Mouse (Mus musculus): ENCODE data around the gene Ublcp1. TPM values are rescaled to one million over a fixed set of nuclear protein-coding genes. Genes with fewer than 3 reads are reported as not detected.

Gene Ublcp1
- 0.53 and 0.54 TPM in 2 replicates for polyA plus RNA-seq (2012)

DNA sequence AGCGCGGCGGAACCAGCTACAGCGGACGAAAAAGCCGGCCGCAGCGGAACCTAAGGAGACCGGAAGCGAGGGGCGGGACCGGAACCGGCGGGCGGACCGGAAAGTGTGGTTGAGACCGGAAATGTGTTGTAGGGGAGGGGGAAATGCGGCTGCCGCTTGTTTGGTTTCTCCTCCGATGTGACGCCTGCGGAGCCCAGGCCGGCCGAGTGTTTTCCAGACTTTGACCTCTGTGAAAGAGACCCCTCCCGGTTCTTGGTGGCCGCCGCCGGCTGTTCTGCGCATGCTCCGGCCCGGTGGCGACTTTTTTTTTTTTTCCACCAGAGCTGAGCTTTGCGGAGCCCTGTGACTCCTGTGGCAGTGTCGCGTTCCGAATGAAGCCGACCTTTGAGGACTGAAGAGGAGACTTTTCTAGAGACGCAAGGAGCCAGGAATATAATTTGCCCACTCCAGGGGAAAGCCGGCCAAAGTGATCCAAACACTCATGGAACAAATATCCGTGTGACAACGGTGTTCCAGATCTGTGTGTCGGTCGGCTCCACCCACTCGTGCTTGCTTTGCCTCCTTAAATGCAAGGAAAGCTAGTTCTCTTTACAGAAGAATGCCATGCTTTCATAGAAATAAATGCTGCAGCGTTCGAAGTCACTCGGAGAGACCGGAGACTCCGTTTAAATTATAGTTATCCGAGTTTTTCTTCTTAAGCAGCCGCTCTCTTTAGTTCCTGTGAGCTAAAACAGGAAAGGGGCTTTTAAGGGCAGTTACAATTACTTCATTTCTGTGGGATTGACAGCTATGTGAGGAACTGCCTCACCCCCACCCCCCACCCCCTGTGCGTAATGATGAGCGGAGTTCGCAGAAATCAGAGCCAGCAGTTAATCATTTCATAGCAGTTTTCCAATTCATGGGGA lies at the start of gene Ublcp1:
Gene Ublcp1 (minus strand): TSS at position 67 of the 905 bp plus-strand sequence.
- TF ChIP-seq GATA1 (IDR thresholded peaks at IDR 0.05; ENCODE audit: low read length) (no peak), TAL1 (IDR thresholded peaks at IDR 0.05; ENCODE audit: low read length) (no peak)
- H3K4me1 ChIP-seq (ENCODE audit: control insufficient read depth): peaks cover 55% of the 10 kb centered on the region
- no peaks in the 10 kb centered on the region for H3K9me3 ChIP-seq (ENCODE audit: control insufficient read depth, low read length)
- H3K36me3 ChIP-seq (ENCODE audit: control insufficient read depth): peaks cover 22% of the 10 kb centered on the region
- peak within 1 kb of the TSS; percentile 100 for H3K4me3 ChIP-seq (replicated peaks)
- no peaks in the 10 kb centered on the region for H3K27me3 ChIP-seq (ENCODE audit: control insufficient read depth)

DNA sequence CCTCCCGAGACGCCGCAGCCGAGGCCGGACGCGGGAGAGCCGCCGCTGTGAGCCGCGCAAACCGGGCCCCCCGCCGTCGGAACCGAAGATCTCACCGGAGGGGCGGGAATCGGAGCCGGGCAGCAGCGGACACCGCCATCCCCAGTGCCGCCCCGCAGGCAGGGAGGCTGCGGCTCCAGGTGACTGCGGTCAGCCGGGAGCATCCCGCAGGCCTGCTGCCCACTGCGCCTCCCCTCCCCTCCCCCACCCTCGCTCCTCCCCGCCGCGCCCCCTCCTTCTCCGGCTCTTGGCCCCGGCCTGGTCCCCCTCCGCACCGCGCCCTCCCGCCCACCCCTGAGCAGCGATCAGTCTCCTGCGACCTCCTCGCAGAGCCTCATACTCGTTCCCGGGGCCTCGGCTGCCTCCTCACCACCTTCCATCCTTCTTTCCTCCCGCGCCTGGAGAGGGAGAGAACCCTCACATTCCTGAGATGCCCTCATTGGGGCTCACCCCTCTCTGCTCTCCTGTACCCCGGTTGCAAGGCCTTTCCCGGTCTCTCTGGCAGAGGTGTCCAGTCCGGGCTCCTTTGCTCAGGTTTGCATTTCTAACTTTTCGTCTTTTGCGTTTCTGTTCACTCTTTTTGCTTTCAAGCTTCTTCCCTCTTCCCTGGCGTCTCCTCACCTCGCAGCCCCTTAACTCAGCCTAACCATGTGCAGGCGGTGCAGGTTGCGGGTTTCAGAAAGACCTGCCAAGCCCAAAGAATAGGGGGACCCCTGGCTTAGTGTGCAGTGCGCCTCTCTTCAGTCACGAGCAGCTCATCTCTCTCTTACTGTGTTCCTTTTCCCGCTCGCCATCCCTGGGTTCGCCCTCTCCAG lies 49.0 kb upstream of the Ublcp1 start:
- H3K27me3 ChIP-seq (ENCODE audit: control insufficient read depth): no peaks in the 10 kb centered on the region
- H3K4me1 ChIP-seq (ENCODE audit: control insufficient read depth): peaks cover 74% of the 10 kb centered on the region
- peaks cover 48% of the 10 kb centered on the region for H3K36me3 ChIP-seq (ENCODE audit: control insufficient read depth)
- TF ChIP-seq GATA1 (IDR thresholded peaks at IDR 0.05; ENCODE audit: low read length): no peak
- TF ChIP-seq TAL1 (IDR thresholded peaks at IDR 0.05; ENCODE audit: low read length): no peak
- peaks cover 4% of the 10 kb centered on the region; the same call in 1 of the 2 replicates for H3K9me3 ChIP-seq (ENCODE audit: control insufficient read depth, low read length)
- peak overlapping the region; percentile 94 for H3K4me3 ChIP-seq (replicated peaks)

GRCm38 (mm10) chr11:44518281-44519095 lies 48.2 kb upstream of the Ublcp1 start, which contains the start of gene Rnf145:
Gene Rnf145, plus strand, starts transcription at chr11:44518964.
- peaks cover 73% of the 10 kb centered on the region for H3K4me1 ChIP-seq (ENCODE audit: control insufficient read depth)
- peaks cover 42% of the 10 kb centered on the region for H3K36me3 ChIP-seq (ENCODE audit: control insufficient read depth)
- H3K9me3 ChIP-seq (ENCODE audit: control insufficient read depth, low read length): peaks cover 4% of the 10 kb centered on the region; the same call in 1 of the 2 replicates
- no peaks in the 10 kb centered on the region for H3K27me3 ChIP-seq (ENCODE audit: control insufficient read depth)
- no peak for TF ChIP-seq TAL1 (IDR thresholded peaks at IDR 0.05; ENCODE audit: low read length)
- TF ChIP-seq GATA1 (IDR thresholded peaks at IDR 0.05; ENCODE audit: low read length): no peak
- peak within 1 kb of the TSS; percentile 94 for H3K4me3 ChIP-seq (replicated peaks)

GRCm38 (mm10) chr11:44517561-44518280 lies 47.4 kb upstream of the Ublcp1 start:
- peaks cover 4% of the 10 kb centered on the region; the same call in 1 of the 2 replicates for H3K9me3 ChIP-seq (ENCODE audit: control insufficient read depth, low read length)
- H3K4me3 ChIP-seq (replicated peaks): peak overlapping the region; percentile 94
- peaks cover 75% of the 10 kb centered on the region for H3K4me1 ChIP-seq (ENCODE audit: control insufficient read depth)

DNA sequence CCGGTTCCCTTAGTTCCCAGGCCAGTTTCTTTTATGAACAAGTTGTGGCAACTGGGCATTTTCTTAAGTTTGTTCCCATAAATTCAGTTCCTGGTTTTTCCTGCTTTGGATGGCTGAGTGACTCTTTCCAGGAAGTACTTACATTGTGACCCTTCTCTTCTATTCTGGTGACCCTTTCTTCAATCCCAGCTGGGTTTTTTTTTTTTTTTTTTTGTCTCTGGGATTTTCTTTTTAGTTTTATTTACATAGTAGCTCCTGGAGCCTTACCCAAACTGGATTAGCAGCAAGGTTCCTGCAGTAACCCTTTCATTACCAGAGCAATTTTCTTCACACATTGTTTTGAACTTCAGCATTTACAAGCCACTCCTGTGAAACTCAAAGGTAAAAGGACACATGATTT lies 46.1 kb upstream of the Ublcp1 start:
- H3K27me3 ChIP-seq (ENCODE audit: control insufficient read depth): no peaks in the 10 kb centered on the region
- H3K9me3 ChIP-seq (ENCODE audit: control insufficient read depth, low read length): peaks cover 4% of the 10 kb centered on the region; the same call in 1 of the 2 replicates
- H3K36me3 ChIP-seq (ENCODE audit: control insufficient read depth): peaks cover 22% of the 10 kb centered on the region
- H3K4me1 ChIP-seq (ENCODE audit: control insufficient read depth): peaks cover 75% of the 10 kb centered on the region
- no peak overlapping the region for H3K4me3 ChIP-seq (replicated peaks)
- TF ChIP-seq TAL1 (IDR thresholded peaks at IDR 0.05; ENCODE audit: low read length) (no peak), GATA1 (IDR thresholded peaks at IDR 0.05; ENCODE audit: low read length) (no peak)

More at GRCm38 (mm10) chr11:44517561-44518280, 47.4 kb upstream of the Ublcp1 start:
- no peak for TF ChIP-seq GATA1 (IDR thresholded peaks at IDR 0.05; ENCODE audit: low read length)
- no peak for TF ChIP-seq TAL1 (IDR thresholded peaks at IDR 0.05; ENCODE audit: low read length)
- Histone ChIP-seq H3K27me3 (ENCODE audit: control insufficient read depth) (no peaks in the 10 kb centered on the region), H3K36me3 (ENCODE audit: control insufficient read depth) (peaks cover 35% of the 10 kb centered on the region)

DNA sequence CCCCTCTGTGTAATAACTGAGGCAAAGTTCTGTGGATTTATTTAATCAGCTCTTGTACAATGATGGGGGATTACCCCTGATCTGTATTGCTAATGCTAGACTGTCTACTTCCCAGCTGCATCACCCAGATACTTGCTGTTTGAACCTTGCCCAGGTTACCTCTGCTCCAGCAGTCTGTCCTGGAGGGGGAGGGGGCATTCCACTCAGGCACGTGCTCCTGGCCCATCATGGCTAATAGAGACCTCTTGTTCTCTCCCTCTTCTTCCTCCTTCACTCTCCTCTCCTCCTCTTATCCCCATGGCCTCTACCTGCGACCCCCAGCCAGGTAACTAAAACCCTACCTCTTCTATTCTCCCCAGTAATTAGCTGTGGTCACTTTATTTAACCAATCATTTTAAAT lies 44.4 kb upstream of the Ublcp1 start:
- TF ChIP-seq TAL1 (IDR thresholded peaks at IDR 0.05; ENCODE audit: low read length): no peak
- TF ChIP-seq GATA1 (IDR thresholded peaks at IDR 0.05; ENCODE audit: low read length): no peak
- Histone ChIP-seq H3K4me1 (ENCODE audit: control insufficient read depth) (peaks cover 86% of the 10 kb centered on the region), H3K36me3 (ENCODE audit: control insufficient read depth) (peaks cover 21% of the 10 kb centered on the region), H3K9me3 (ENCODE audit: control insufficient read depth, low read length) (peaks cover 4% of the 10 kb centered on the region; the same call in 1 of the 2 replicates), H3K4me3 (replicated peaks) (no peak overlapping the region), H3K27me3 (ENCODE audit: control insufficient read depth) (no peaks in the 10 kb centered on the region)

GRCm38 (mm10) chr11:44513026-44513422 lies 42.7 kb upstream of the Ublcp1 start:
- H3K4me3 ChIP-seq (replicated peaks): peak overlapping the region; percentile 46
- peaks cover 21% of the 10 kb centered on the region for H3K36me3 ChIP-seq (ENCODE audit: control insufficient read depth)
- peaks cover 4% of the 10 kb centered on the region; the same call in 1 of the 2 replicates for H3K9me3 ChIP-seq (ENCODE audit: control insufficient read depth, low read length)
- H3K4me1 ChIP-seq (ENCODE audit: control insufficient read depth): peaks cover 96% of the 10 kb centered on the region
- TF ChIP-seq TAL1 (IDR thresholded peaks at IDR 0.05; ENCODE audit: low read length) (no peak; the same call in 2 of the 3 replicates), GATA1 (IDR thresholded peaks at IDR 0.05; ENCODE audit: low read length) (peak; percentile 55)
- no peaks in the 10 kb centered on the region for H3K27me3 ChIP-seq (ENCODE audit: control insufficient read depth)

All from erythroblast, embryonic 14.5 days (primary cell).